Mouse (Mus musculus): ENCODE measurements around the gene Gjd3. TPM values are rescaled to one million over a fixed set of nuclear protein-coding genes. Genes with fewer than 3 reads are reported as not detected.
"Not testable (repeated sequence)": the region's sequence is repeated elsewhere in the genome, so short reads cannot be mapped to it uniquely, and the experiment has no call there.

Gjd3 gene
- polyA plus RNA-seq, 1 experiment from 2014 or later = 0.51 TPM

GRCm38 (mm10) chr11:98937410-98937913 is 45.4 kb downstream of the Gjd3 start:
- H3K27me3 ChIP-seq = no peaks in the 10 kb centered on the region
- 2% methylated on average over 36 of the region's 38 CpGs for WGBS

GRCm38 (mm10) chr11:98936606-98937409 is 46.0 kb downstream of the Gjd3 start:
- Histone ChIP-seq H3K4me1 (replicated peaks) (peaks cover 90% of the 10 kb centered on the region), H3K4me2 (peak overlapping the region; percentile 90), H3K9ac (replicated peaks) (peak overlapping the region; percentile 56), H3K27ac (peak overlapping the region; percentile 96), H3K9me3 (no peaks in the 10 kb centered on the region), H3K4me3 (replicated peaks) (peak overlapping the region; percentile 75), H3K27me3 (no peaks in the 10 kb centered on the region), H3K36me3 (peaks cover 5% of the 10 kb centered on the region; the same call in 1 of the 2 replicates)
- peak; percentile 12 for ATAC-seq (ENCODE audit: insufficient number of reproducible peaks, insufficient read depth, low FRiP score, low TSS enrichment, low read depth)
- WGBS = 2% methylated on average over 21 of the region's 23 CpGs

More at GRCm38 (mm10) chr11:98937410-98937913, 45.4 kb downstream of the Gjd3 start:
- Histone ChIP-seq H3K9ac (replicated peaks) (peak overlapping the region; percentile 88), H3K9me3 (no peaks in the 10 kb centered on the region), H3K4me2 (peak overlapping the region; percentile 90), H3K4me1 (replicated peaks) (peaks cover 90% of the 10 kb centered on the region), H3K36me3 (peaks cover 5% of the 10 kb centered on the region; the same call in 1 of the 2 replicates), H3K4me3 (replicated peaks) (peak overlapping the region; percentile 75), H3K27ac (peak overlapping the region; percentile 96)
- peak; percentile 83 for ATAC-seq (ENCODE audit: insufficient number of reproducible peaks, insufficient read depth, low FRiP score, low TSS enrichment, low read depth)

- peak overlapping the region; percentile 90 for H3K4me2 ChIP-seq
- H3K27me3 ChIP-seq = no peaks in the 10 kb centered on the region
- H3K9me3 ChIP-seq = no peaks in the 10 kb centered on the region
- H3K9ac ChIP-seq (replicated peaks) = peak overlapping the region; percentile 56
- peak overlapping the region; percentile 96 for H3K27ac ChIP-seq
- H3K4me1 ChIP-seq (replicated peaks) = peaks cover 90% of the 10 kb centered on the region
- H3K4me3 ChIP-seq (replicated peaks) = peak overlapping the region; percentile 75
- WGBS = under 1% methylated on average over 29 of the region's 29 CpGs
- H3K36me3 ChIP-seq = peaks cover 5% of the 10 kb centered on the region; the same call in 1 of the 2 replicates
- ATAC-seq (ENCODE audit: insufficient number of reproducible peaks, insufficient read depth, low FRiP score, low TSS enrichment, low read depth) = peak; percentile 24; the same call in 1 of the 2 replicates
These were observed 46.6 kb downstream of the Gjd3 start for GRCm38 (mm10) chr11:98936170-98936569.

GRCm38 (mm10) chr11:98935123-98935522 is 47.7 kb downstream of the Gjd3 start:
- peak overlapping the region; percentile 96 for H3K27ac ChIP-seq
- H3K4me3 ChIP-seq (replicated peaks) = no peak overlapping the region
- no peak overlapping the region for H3K9ac ChIP-seq (replicated peaks)
- peaks cover 5% of the 10 kb centered on the region; the same call in 1 of the 2 replicates for H3K36me3 ChIP-seq
- WGBS = 85% methylated on average over 3 of the region's 3 CpGs
- peak overlapping the region; percentile 90 for H3K4me2 ChIP-seq
- no peak for ATAC-seq (ENCODE audit: insufficient number of reproducible peaks, insufficient read depth, low FRiP score, low TSS enrichment, low read depth)
- no peaks in the 10 kb centered on the region for H3K9me3 ChIP-seq
- H3K27me3 ChIP-seq = no peaks in the 10 kb centered on the region
- H3K4me1 ChIP-seq (replicated peaks) = peaks cover 90% of the 10 kb centered on the region

GRCm38 (mm10) chr11:98934367-98934766 is 48.4 kb downstream of the Gjd3 start:
- Histone ChIP-seq H3K27me3 (no peaks in the 10 kb centered on the region), H3K4me2 (0 out of 2 replicates have a peak overlapping the region, but pooled peaks have one; percentile 6), H3K4me1 (replicated peaks) (peaks cover 90% of the 10 kb centered on the region), H3K9ac (replicated peaks) (no peak overlapping the region), H3K4me3 (replicated peaks) (no peak overlapping the region), H3K27ac (0 out of 2 replicates have a peak overlapping the region, but pooled peaks have one; percentile 25), H3K9me3 (no peaks in the 10 kb centered on the region), H3K36me3 (peaks cover 5% of the 10 kb centered on the region; the same call in 1 of the 2 replicates)
- WGBS = 86% methylated on average over 3 of the region's 3 CpGs
- no peak for ATAC-seq (ENCODE audit: insufficient number of reproducible peaks, insufficient read depth, low FRiP score, low TSS enrichment, low read depth)

GRCm38 (mm10) chr11:98933847-98934246 is 49.0 kb downstream of the Gjd3 start:
- not testable (repeated sequence) for H3K9ac ChIP-seq (replicated peaks)

GRCm38 (mm10) chr11:98933151-98933550 is 49.7 kb downstream of the Gjd3 start:
- H3K4me2 ChIP-seq = peak overlapping the region; percentile 92
- H3K4me3 ChIP-seq (replicated peaks) = peak overlapping the region; percentile 12
- ATAC-seq (ENCODE audit: insufficient number of reproducible peaks, insufficient read depth, low FRiP score, low TSS enrichment, low read depth) = no peak
- no peaks in the 10 kb centered on the region for H3K27me3 ChIP-seq
- peak overlapping the region; percentile 44; the same call in 1 of the 2 replicates for H3K9ac ChIP-seq (replicated peaks)
- peak overlapping the region; percentile 86 for H3K27ac ChIP-seq
- WGBS = 39% methylated on average over 9 of the region's 9 CpGs
- H3K9me3 ChIP-seq = no peaks in the 10 kb centered on the region
- peaks cover 90% of the 10 kb centered on the region for H3K4me1 ChIP-seq (replicated peaks)
- H3K36me3 ChIP-seq = peaks cover 5% of the 10 kb centered on the region; the same call in 1 of the 2 replicates

More at GRCm38 (mm10) chr11:98933847-98934246, 49.0 kb downstream of the Gjd3 start:
- H3K27me3 ChIP-seq; H3K4me2 ChIP-seq; ATAC-seq (ENCODE audit: insufficient number of reproducible peaks, insufficient read depth, low FRiP score, low TSS enrichment, low read depth); H3K36me3 ChIP-seq; H3K4me3 ChIP-seq (replicated peaks); H3K9me3 ChIP-seq: not testable (repeated sequence)
- H3K4me1 ChIP-seq (replicated peaks) = peaks cover 90% of the 10 kb centered on the region
- WGBS = 94% methylated on average over 2 of the region's 2 CpGs
- peak overlapping the region; percentile 86; the same call in 1 of the 2 replicates for H3K27ac ChIP-seq

- Histone ChIP-seq H3K9ac (replicated peaks) (peak overlapping the region; percentile 44; the same call in 1 of the 2 replicates), H3K27ac (peak overlapping the region; percentile 86), H3K4me2 (peak overlapping the region; percentile 92), H3K27me3 (no peaks in the 10 kb centered on the region), H3K4me1 (replicated peaks) (peaks cover 94% of the 10 kb centered on the region), H3K36me3 (peaks cover 5% of the 10 kb centered on the region; the same call in 1 of the 2 replicates), H3K4me3 (replicated peaks) (peak overlapping the region; percentile 12), H3K9me3 (no peaks in the 10 kb centered on the region)
- WGBS = 16% methylated on average over 19 of the region's 19 CpGs
- peak; percentile 27; the same call in 1 of the 2 replicates for ATAC-seq (ENCODE audit: insufficient number of reproducible peaks, insufficient read depth, low FRiP score, low TSS enrichment, low read depth)
These were observed 50.3 kb downstream of the Gjd3 start for GRCm38 (mm10) chr11:98932293-98933091.

All from limb, embryonic 12.5 days (tissue).